Mouse (Mus musculus) heart, embryonic 12.5 days (tissue): Measurements from ENCODE around the gene Exosc5. TPM values are rescaled to one million over a fixed set of nuclear protein-coding genes. Genes with fewer than 3 reads are reported as not detected.

Experiments
- ATAC-seq: fragments of 200-750 bp; cut with Nextera tagmentation; 2 replicates; pipeline ENCODE4 v1.8.0; 2017; ENCODE audit warnings: moderate TSS enrichment, moderate library complexity; ENCODE audit not compliant: insufficient number of reproducible peaks, low FRiP score
- H3K27ac ChIP-seq: fragments of 300-500 bp; sonication (generic); 2 replicates; pipeline ENCODE4 v1.5.1; 2016; ENCODE audit warnings: mild to moderate bottlenecking, moderate library complexity; ENCODE audit not compliant: poor library complexity, severe bottlenecking
- H3K27me3 ChIP-seq: fragments of 300-500 bp; sonication (generic); replicated peaks from 2 replicates; pipeline ENCODE4 v1.6.1; 2016; ENCODE audit warnings: mild to moderate bottlenecking, moderate library complexity
- H3K36me3 ChIP-seq: fragments of 300-500 bp; sonication (generic); 2 replicates; pipeline ENCODE4 v1.6.1; 2016; ENCODE audit warnings: mild to moderate bottlenecking, moderate library complexity
- H3K4me1 ChIP-seq: fragments of 300-500 bp; sonication (generic); replicated peaks from 2 replicates; pipeline ENCODE4 v1.6.1; 2016; ENCODE audit warnings: mild to moderate bottlenecking
- H3K4me2 ChIP-seq: fragments of 300-500 bp; sonication (generic); 2 replicates; pipeline ENCODE4 v1.6.1; 2016; ENCODE audit warnings: mild to moderate bottlenecking, moderate library complexity
- H3K4me3 ChIP-seq: fragments of 300-500 bp; sonication (generic); 2 replicates; pipeline ENCODE4 v1.5.1; 2016; ENCODE audit warnings: mild to moderate bottlenecking
- H3K9ac ChIP-seq: fragments of 300-500 bp; sonication (generic); 2 replicates; pipeline ENCODE4 v1.6.1; 2016; ENCODE audit warnings: mild to moderate bottlenecking, moderate library complexity
- H3K9me3 ChIP-seq: fragments of 300-500 bp; sonication (generic); replicated peaks from 2 replicates; pipeline ENCODE4 v1.6.1; 2016; ENCODE audit warnings: mild to moderate bottlenecking, moderate library complexity
- WGBS: fragments of 180-500 bp; shearing (Covaris S2); methylation state at CpG from one replicate; pipeline ENCODE4 v1.1.7; 2016; 5-methylcytosine and 5-hydroxymethylcytosine counted together
- polyA plus RNA-seq: library from polyadenylated mRNA; unstranded; fragments of >200 nt; fragmentation: Nextera tagmentation; extraction: Ambion mirVana; gene quantifications from 2 replicates; pipeline ENCODE4 v1.2.1, GENCODE M21; 2016

Exosc5 gene
- polyA plus RNA-seq, 1 experiment from 2014 or later = 37.2 TPM

DNA sequence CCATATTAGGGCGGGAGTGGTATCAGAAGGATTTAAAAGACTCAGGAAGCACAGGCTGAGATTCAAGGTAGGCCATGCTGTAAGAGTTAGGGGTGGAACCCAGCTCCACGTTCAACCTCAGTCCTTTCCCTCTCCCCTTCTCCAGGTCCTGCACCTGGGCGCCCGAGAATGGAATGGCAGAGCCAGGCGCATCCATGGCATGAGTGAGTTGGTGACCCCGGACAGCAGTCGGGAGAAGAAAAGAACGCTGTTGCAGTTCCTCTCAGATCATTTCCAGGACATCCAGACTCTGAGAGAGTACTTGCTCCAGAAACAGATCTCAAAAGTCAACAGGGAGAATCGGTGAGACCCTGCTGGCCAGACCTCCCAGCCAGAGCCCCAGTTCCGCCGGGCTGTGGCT is 38.2 kb upstream of the Exosc5 start:
- WGBS = 87% methylated on average over 11 of the region's 11 CpGs
- no peak overlapping the region for H3K4me3 ChIP-seq
- no peak overlapping the region for H3K4me2 ChIP-seq
- H3K9me3 ChIP-seq = no peaks in the 10 kb centered on the region
- H3K9ac ChIP-seq = no peak overlapping the region
- peaks cover 24% of the 10 kb centered on the region for H3K4me1 ChIP-seq
- H3K27ac ChIP-seq = no peak overlapping the region
- H3K27me3 ChIP-seq = no peaks in the 10 kb centered on the region
- H3K36me3 ChIP-seq = peaks cover 49% of the 10 kb centered on the region
- no peak for ATAC-seq

DNA sequence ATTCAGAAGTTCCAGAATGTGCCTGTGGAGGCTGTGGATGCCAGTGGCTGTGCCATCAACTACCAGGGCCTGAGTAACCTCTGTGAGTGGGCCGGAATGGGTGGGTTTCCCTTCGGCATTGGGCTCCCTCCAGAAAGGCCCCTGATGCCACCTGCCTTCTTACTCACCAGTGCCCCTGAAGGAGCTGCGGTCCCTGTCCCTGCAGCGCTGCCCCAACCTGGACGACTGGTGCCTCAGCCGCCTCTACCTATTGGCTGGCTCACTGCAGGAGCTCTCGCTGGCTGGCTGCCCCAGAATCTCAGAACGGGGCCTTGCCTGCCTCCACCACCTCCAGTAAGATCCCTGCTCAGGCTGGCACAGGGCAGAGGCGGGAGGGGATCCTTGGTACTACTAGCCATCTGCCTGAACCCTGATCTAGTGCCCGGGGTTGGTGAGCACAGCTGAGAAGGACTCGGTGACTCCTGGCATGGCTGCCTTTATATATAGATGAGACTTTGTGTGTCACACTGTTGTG is 35.0 kb upstream of the Exosc5 start:
- H3K27me3 ChIP-seq = no peaks in the 10 kb centered on the region
- peaks cover 51% of the 10 kb centered on the region for H3K4me1 ChIP-seq
- peaks cover 51% of the 10 kb centered on the region for H3K36me3 ChIP-seq
- no peak overlapping the region; the same call in 1 of the 2 replicates for H3K9ac ChIP-seq
- WGBS = 83% methylated on average over 11 of the region's 11 CpGs
- no peak overlapping the region for H3K4me2 ChIP-seq
- no peak overlapping the region for H3K27ac ChIP-seq
- no peaks in the 10 kb centered on the region for H3K9me3 ChIP-seq
- no peak for ATAC-seq
- H3K4me3 ChIP-seq = no peak overlapping the region

GRCm38 (mm10) chr7:25624851-25625250 is 34.1 kb upstream of the Exosc5 start:
- Histone ChIP-seq H3K9ac (no peak overlapping the region), H3K4me3 (no peak overlapping the region), H3K36me3 (peaks cover 58% of the 10 kb centered on the region), H3K4me1 (peaks cover 52% of the 10 kb centered on the region), H3K27me3 (no peaks in the 10 kb centered on the region), H3K4me2 (no peak overlapping the region), H3K27ac (peak overlapping the region; percentile 62), H3K9me3 (no peaks in the 10 kb centered on the region)
- WGBS = 36% methylated on average over 5 of the region's 5 CpGs
- no peak for ATAC-seq

GRCm38 (mm10) chr7:25625594-25626250 is 33.2 kb upstream of the Exosc5 start:
- ATAC-seq = no peak
- H3K9ac ChIP-seq = no peak overlapping the region
- 75% methylated on average over 10 of the region's 10 CpGs for WGBS
- H3K36me3 ChIP-seq = peaks cover 66% of the 10 kb centered on the region
- H3K4me2 ChIP-seq = no peak overlapping the region
- H3K27me3 ChIP-seq = no peaks in the 10 kb centered on the region
- H3K4me3 ChIP-seq = no peak overlapping the region
- H3K27ac ChIP-seq = peak overlapping the region; percentile 80
- peaks cover 50% of the 10 kb centered on the region for H3K4me1 ChIP-seq
- H3K9me3 ChIP-seq = no peaks in the 10 kb centered on the region

GRCm38 (mm10) chr7:25626509-25627430 is 32.2 kb upstream of the Exosc5 start, which contains the start of gene B3gnt8:
TSS of gene B3gnt8 (plus strand) at chr7:25626654.
- Histone ChIP-seq H3K9ac (peak within 1 kb of the TSS; percentile 68), H3K36me3 (peaks cover 67% of the 10 kb centered on the region), H3K4me1 (peaks cover 50% of the 10 kb centered on the region), H3K4me3 (peak within 1 kb of the TSS; percentile 47), H3K27me3 (no peaks in the 10 kb centered on the region), H3K9me3 (no peaks in the 10 kb centered on the region), H3K4me2 (peak within 1 kb of the TSS; percentile 84), H3K27ac (peak within 1 kb of the TSS; percentile 80)
- WGBS = 6% methylated on average over 29 of the region's 29 CpGs
- peak; percentile 49 for ATAC-seq

GRCm38 (mm10) chr7:25627431-25628322 is 31.3 kb upstream of the Exosc5 start:
- Histone ChIP-seq H3K27me3 (no peaks in the 10 kb centered on the region), H3K9ac (peak overlapping the region; percentile 68), H3K9me3 (no peaks in the 10 kb centered on the region), H3K4me3 (peak overlapping the region; percentile 47), H3K36me3 (peaks cover 64% of the 10 kb centered on the region), H3K4me1 (peaks cover 50% of the 10 kb centered on the region), H3K4me2 (peak overlapping the region; percentile 84), H3K27ac (peak overlapping the region; percentile 80)
- whole genome bisulfite sequencing = 12% methylated on average over 38 of the region's 38 CpGs
- peak; percentile 67 for ATAC-seq

DNA sequence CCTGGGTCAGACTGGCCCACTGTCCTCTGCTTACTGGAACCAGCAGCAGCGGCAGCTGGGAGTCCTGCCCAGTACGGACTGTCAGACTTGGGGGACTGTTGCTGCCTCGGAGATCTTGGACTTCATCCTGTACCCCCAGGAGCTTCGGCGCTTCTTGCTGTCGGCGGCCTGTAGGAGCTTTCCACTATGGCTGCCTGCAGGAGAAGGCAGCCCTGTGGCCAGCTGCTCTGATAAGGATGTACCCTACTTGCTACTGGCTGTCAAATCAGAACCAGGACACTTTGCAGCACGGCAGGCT is 30.7 kb upstream of the Exosc5 start:
- WGBS = 33% methylated on average over 8 of the region's 8 CpGs
- peak overlapping the region; percentile 47 for H3K4me3 ChIP-seq
- H3K36me3 ChIP-seq = peaks cover 63% of the 10 kb centered on the region
- H3K4me1 ChIP-seq = peaks cover 50% of the 10 kb centered on the region
- peak overlapping the region; percentile 84 for H3K4me2 ChIP-seq
- ATAC-seq = no peak
- no peaks in the 10 kb centered on the region for H3K27me3 ChIP-seq
- H3K9me3 ChIP-seq = no peaks in the 10 kb centered on the region
- H3K9ac ChIP-seq = peak overlapping the region; percentile 68
- H3K27ac ChIP-seq = no peak overlapping the region

- Histone ChIP-seq H3K4me1 (peaks cover 23% of the 10 kb centered on the region), H3K27ac (no peak overlapping the region), H3K4me3 (no peak overlapping the region), H3K9ac (no peak overlapping the region), H3K36me3 (peaks cover 44% of the 10 kb centered on the region), H3K4me2 (no peak overlapping the region), H3K9me3 (no peaks in the 10 kb centered on the region), H3K27me3 (no peaks in the 10 kb centered on the region)
- WGBS = 85% methylated on average over 5 of the region's 5 CpGs
- no peak for ATAC-seq
Observed at GRCm38 (mm10) chr7:25632679-25633078, 26.3 kb upstream of the Exosc5 start.

- Histone ChIP-seq H3K27me3 (no peaks in the 10 kb centered on the region), H3K4me1 (peaks cover 18% of the 10 kb centered on the region), H3K9ac (no peak overlapping the region), H3K4me3 (no peak overlapping the region), H3K9me3 (no peaks in the 10 kb centered on the region), H3K27ac (no peak overlapping the region), H3K36me3 (peaks cover 30% of the 10 kb centered on the region), H3K4me2 (no peak overlapping the region)
- ATAC-seq = no peak
- WGBS = 29% methylated on average over 3 of the region's 3 CpGs
Observed at GRCm38 (mm10) chr7:25636373-25636772, 22.6 kb upstream of the Exosc5 start.

GRCm38 (mm10) chr7:25637099-25637498 is 21.9 kb upstream of the Exosc5 start:
- no peak for ATAC-seq
- peaks cover 26% of the 10 kb centered on the region for H3K36me3 ChIP-seq
- H3K9ac ChIP-seq = no peak overlapping the region
- no peak overlapping the region for H3K4me2 ChIP-seq
- H3K4me3 ChIP-seq = no peak overlapping the region
- no peaks in the 10 kb centered on the region for H3K9me3 ChIP-seq
- no peaks in the 10 kb centered on the region for H3K27me3 ChIP-seq
- WGBS = 82% methylated on average over 5 of the region's 5 CpGs
- no peak overlapping the region for H3K27ac ChIP-seq
- peaks cover 18% of the 10 kb centered on the region for H3K4me1 ChIP-seq
